Mouse (Mus musculus) adrenal gland, adult 10 weeks (tissue): ENCODE data around the gene Cyp2d34. TPM values are rescaled to one million over a fixed set of nuclear protein-coding genes. Genes with fewer than 3 reads are reported as not detected.

ENCODE experiments used
- polyA plus RNA-seq: library from polyadenylated mRNA; stranded (reverse); fragments of 350-450 nt; fragmentation: Illumina TruSeq; extraction: RNeasy Lipid Tissue Mini Kit (QIAGEN cat#74804); gene quantifications from one replicate; pipeline ENCODE4 v1.2.3, GENCODE M21; 2014; ENCODE audit warnings: low read depth, low replicate concordance

Cyp2d34 gene
- not detected for polyA plus RNA-seq

DNA sequence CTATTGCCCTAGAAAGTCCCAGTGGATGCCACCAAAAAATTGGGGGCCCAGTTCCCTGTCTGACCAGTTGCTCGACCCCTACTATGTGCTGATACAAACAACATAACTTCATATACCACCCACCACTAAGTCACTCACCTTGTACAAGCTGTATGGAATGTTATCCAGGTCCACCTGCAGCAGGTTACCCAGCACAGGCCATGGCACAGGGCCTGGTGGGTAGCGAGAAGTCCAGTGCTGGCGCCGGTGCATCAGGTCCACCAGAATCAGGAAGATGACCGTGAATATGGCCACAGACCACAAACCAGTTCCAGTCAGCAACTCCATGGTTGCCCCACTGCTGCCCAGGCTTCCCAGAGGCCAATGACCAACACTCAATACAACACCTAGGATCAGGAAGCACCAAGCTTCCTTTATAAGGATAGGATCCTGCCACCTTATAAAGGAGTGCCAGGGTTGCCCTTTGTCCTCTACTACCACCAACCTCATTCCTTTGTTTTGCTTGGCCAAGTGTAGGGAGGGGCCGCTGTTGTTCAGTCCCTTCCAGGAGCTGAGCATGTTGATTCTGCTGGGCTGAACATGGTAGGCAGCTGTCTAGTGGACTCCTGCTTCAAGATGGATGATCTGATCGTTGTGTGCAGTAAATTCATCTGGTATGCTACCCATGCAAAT lies at the start of gene Cyp2d34:
TSS of gene Cyp2d34 (minus strand) at position 416 of the 672 bp plus-strand sequence.

Other genes with a start within 250 kb of the Cyp2d34 start
- 18.1 TPM for gene Cyp2d22, start 240.7 kb downstream of the Cyp2d34 start, polyA plus RNA-seq
- not detected for gene Cyp2d11, start 226.9 kb downstream of the Cyp2d34 start, polyA plus RNA-seq
- gene Cyp2d10, start 213.8 kb downstream of the Cyp2d34 start, polyA plus RNA-seq, result not detected
- not detected for gene Cyp2d9, start 187.5 kb downstream of the Cyp2d34 start, polyA plus RNA-seq
- not detected for gene Cyp2d12, start 65.9 kb downstream of the Cyp2d34 start, polyA plus RNA-seq
- gene Cyp2d40, start 143.2 kb upstream of the Cyp2d34 start, polyA plus RNA-seq, result not detected
- gene Cyp2d26, start 173.3 kb upstream of the Cyp2d34 start, polyA plus RNA-seq, result not detected